Mouse (Mus musculus) lung, postnatal 0 days (tissue): ENCODE measurements around the gene Alkbh3.

Experiments
- CTCF ChIP-seq: IDR thresholded peaks from 2 replicates; pipeline ENCODE4 v1.5.1; 2016; ENCODE audit warnings: antibody characterized with exemption, mild to moderate bottlenecking
- EP300 ChIP-seq: IDR thresholded peaks from 2 replicates; pipeline ENCODE4 v1.6.1; 2016; ENCODE audit warnings: antibody characterized with exemption, mild to moderate bottlenecking, control low read depth

- TF ChIP-seq CTCF: no peak
- TF ChIP-seq EP300: no peak
These were observed 72.1 kb downstream of the Alkbh3 start for GRCm38 (mm10) chr2:93938534-93938933.
